Mouse (Mus musculus) intestine, embryonic 16.5 days (tissue): ENCODE data around the gene Ociad1. TPM values are rescaled to one million over a fixed set of nuclear protein-coding genes. Genes with fewer than 3 reads are reported as not detected.
"Not testable (repeated sequence)": the region's sequence is repeated elsewhere in the genome, so short reads cannot be mapped to it uniquely, and the experiment has no call there.

Source experiments
- ATAC-seq: fragments of 200-750 bp; cut with Nextera tagmentation; 2 replicates; pipeline ENCODE4 v1.8.0; 2017; ENCODE audit warnings: moderate TSS enrichment, moderate library complexity
- H3K27ac ChIP-seq: fragments of 300-500 bp; sonication (generic); 2 replicates; pipeline ENCODE4 v1.5.1; 2014; ENCODE audit warnings: mild to moderate bottlenecking, low read length
- H3K27me3 ChIP-seq: fragments of 300-500 bp; sonication (generic); replicated peaks from 2 replicates; pipeline ENCODE4 v1.6.1; 2014; ENCODE audit warnings: low read length, control low read depth, mixed read lengths; ENCODE audit not compliant: control insufficient read depth, insufficient read depth
- H3K36me3 ChIP-seq: fragments of 300-500 bp; sonication (generic); 2 replicates; pipeline ENCODE4 v1.6.1; 2014; ENCODE audit warnings: low read length, control low read depth; ENCODE audit not compliant: control insufficient read depth, insufficient read depth
- H3K4me1 ChIP-seq: fragments of 300-500 bp; sonication (generic); 2 replicates; pipeline ENCODE4 v1.6.1; 2014; ENCODE audit warnings: low read length, control low read depth, mixed read lengths; ENCODE audit not compliant: control insufficient read depth, insufficient read depth
- H3K4me2 ChIP-seq: fragments of 300-500 bp; sonication (generic); 2 replicates; pipeline ENCODE4 v1.6.1; 2014; ENCODE audit warnings: low read depth, low read length, control low read depth
- H3K4me3 ChIP-seq: fragments of 300-500 bp; sonication (generic); 2 replicates; pipeline ENCODE4 v1.5.1; 2014; ENCODE audit warnings: mild to moderate bottlenecking, low read length
- H3K9ac ChIP-seq: fragments of 300-500 bp; sonication (generic); 2 replicates; pipeline ENCODE4 v1.6.1; 2014; ENCODE audit warnings: low read depth, low read length
- H3K9me3 ChIP-seq: fragments of 300-500 bp; sonication (generic); 2 replicates; pipeline ENCODE4 v1.6.1; 2016; ENCODE audit warnings: low read length, control low read depth; ENCODE audit not compliant: control insufficient read depth
- WGBS: fragments of 180-500 bp; shearing (Covaris S2); extraction: QIAGEN DNeasy Blood & Tissue Kit; methylation state at CpG from one replicate; pipeline ENCODE4 v1.1.7; 2014; 5-methylcytosine and 5-hydroxymethylcytosine counted together
- polyA plus RNA-seq: library from polyadenylated mRNA; unstranded; fragments of >200 nt; fragmentation: Nextera tagmentation; extraction: Ambion mirVana; gene quantifications from 2 replicates; pipeline ENCODE4 v1.2.1, GENCODE M21; 2015

The Ociad1 gene
- polyA plus RNA-seq, 1 experiment from 2014 or later: 270 TPM

DNA sequence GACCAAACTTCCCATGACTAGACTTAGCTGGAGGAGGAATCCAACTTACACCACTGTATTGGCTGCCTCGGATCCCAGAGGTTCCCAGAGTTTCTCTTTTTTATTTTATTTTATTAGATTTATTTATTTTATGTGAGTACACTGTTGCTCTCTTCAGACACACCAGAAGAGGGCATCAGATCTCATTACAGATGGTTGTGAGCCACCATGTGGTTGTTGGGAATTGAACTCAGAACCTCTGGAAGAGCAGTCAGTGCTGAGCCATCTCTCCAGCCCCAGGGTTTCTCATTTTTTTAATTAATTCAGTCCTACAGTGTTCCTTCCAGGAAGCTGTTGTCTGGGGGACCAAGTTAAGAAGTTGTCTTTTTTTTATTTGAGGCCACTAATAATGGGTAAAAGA lies 30.1 kb downstream of the Ociad1 start:
- WGBS: 92% methylated on average over 1 of the region's 1 CpGs
- ATAC-seq, H3K27ac ChIP-seq: not testable (repeated sequence)

DNA sequence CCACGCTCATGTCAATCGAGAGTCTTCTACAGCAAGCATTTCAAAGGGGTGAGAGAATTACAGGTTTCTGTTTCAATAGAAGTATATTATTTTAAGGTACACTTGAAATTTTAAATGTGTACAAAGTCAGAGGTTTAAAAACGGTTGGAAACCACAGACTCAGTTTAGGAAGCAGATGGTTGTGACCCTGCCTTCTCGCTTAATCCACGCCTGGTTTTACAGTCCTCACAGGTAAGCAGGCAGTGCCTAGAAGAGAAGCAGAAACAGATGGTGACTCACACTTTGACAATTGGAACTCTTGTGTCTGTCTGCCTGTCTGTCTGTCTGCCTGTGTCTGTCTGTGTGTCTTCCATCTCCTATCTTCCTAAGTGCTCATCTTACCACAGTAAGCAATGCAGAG lies 31.0 kb downstream of the Ociad1 start:
- ATAC-seq: no peak
- WGBS: 80% methylated on average over 5 of the region's 5 CpGs
- no peaks in the 10 kb centered on the region for H3K36me3 ChIP-seq
- H3K9ac ChIP-seq: no peak overlapping the region
- H3K9me3 ChIP-seq: no peaks in the 10 kb centered on the region
- no peaks in the 10 kb centered on the region; the same call in 1 of the 2 replicates for H3K4me1 ChIP-seq
- H3K4me3 ChIP-seq: no peak overlapping the region
- H3K4me2 ChIP-seq: no peak overlapping the region
- no peak overlapping the region for H3K27ac ChIP-seq
- no peaks in the 10 kb centered on the region for H3K27me3 ChIP-seq

More for the DNA sequence above, 30.1 kb downstream of the Ociad1 start:
- not testable (repeated sequence) for H3K36me3 ChIP-seq, H3K4me1 ChIP-seq, H3K9me3 ChIP-seq, H3K4me2 ChIP-seq, H3K4me3 ChIP-seq, H3K9ac ChIP-seq, H3K27me3 ChIP-seq

- Histone ChIP-seq H3K9ac (no peak overlapping the region), H3K36me3 (no peaks in the 10 kb centered on the region), H3K4me3 (no peak overlapping the region), H3K4me1 (peaks cover 6% of the 10 kb centered on the region; the same call in 1 of the 2 replicates), H3K9me3 (no peaks in the 10 kb centered on the region), H3K4me2 (no peak overlapping the region), H3K27ac (no peak overlapping the region), H3K27me3 (no peaks in the 10 kb centered on the region)
- 66% methylated on average over 8 of the region's 8 CpGs for WGBS
- no peak for ATAC-seq
Measured at GRCm38 (mm10) chr5:73324526-73325170, 32.1 kb downstream of the Ociad1 start.

DNA sequence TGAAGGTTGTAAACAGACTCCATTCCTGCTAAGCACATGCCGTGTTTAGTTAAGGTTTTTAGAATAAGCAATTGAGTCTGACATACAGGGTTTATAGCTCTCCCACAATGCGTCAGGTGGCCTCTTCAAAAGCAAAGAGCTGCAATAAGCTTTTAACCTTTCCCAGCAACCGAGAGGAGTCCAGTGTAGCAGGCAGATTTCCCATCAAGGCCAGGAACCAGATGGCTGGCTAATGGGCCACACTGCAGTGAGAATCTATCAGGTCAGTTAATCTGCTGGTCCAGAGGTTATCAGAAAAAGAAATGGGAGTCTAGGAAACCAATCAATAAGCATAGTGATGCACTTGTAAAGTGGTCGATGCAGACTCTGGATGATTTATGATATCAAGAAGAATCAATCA lies 38.4 kb downstream of the Ociad1 start:
- peak; percentile 47; the same call in 1 of the 2 replicates for ATAC-seq

GRCm38 (mm10) chr5:73336448-73336847 lies 43.9 kb downstream of the Ociad1 start:
- Histone ChIP-seq H3K4me2 (peak overlapping the region; percentile 80), H3K4me3 (peak overlapping the region; percentile 63), H3K9me3 (no peaks in the 10 kb centered on the region), H3K4me1 (peaks cover 19% of the 10 kb centered on the region), H3K9ac (peak overlapping the region; percentile 82; the same call in 1 of the 2 replicates), H3K27me3 (no peaks in the 10 kb centered on the region), H3K27ac (peak overlapping the region; percentile 94), H3K36me3 (no peaks in the 10 kb centered on the region; the same call in 1 of the 2 replicates)
- 46% methylated on average over 5 of the region's 5 CpGs for WGBS
- ATAC-seq: peak; percentile 72

More for the DNA sequence above, 38.4 kb downstream of the Ociad1 start:
- H3K27me3 ChIP-seq: no peaks in the 10 kb centered on the region
- H3K4me3 ChIP-seq: no peak overlapping the region
- no peak overlapping the region for H3K9ac ChIP-seq
- no peak overlapping the region for H3K4me2 ChIP-seq
- H3K9me3 ChIP-seq: no peaks in the 10 kb centered on the region
- peaks cover 21% of the 10 kb centered on the region for H3K4me1 ChIP-seq
- WGBS: 15% methylated on average over 4 of the region's 4 CpGs
- no peak overlapping the region for H3K27ac ChIP-seq
- H3K36me3 ChIP-seq: no peaks in the 10 kb centered on the region; the same call in 1 of the 2 replicates

GRCm38 (mm10) chr5:73337961-73338831 lies 45.6 kb downstream of the Ociad1 start:
- peak overlapping the region; percentile 80 for H3K4me2 ChIP-seq
- H3K4me3 ChIP-seq: peak overlapping the region; percentile 63
- peak overlapping the region; percentile 82 for H3K9ac ChIP-seq
- peak overlapping the region; percentile 94 for H3K27ac ChIP-seq
- peaks cover 18% of the 10 kb centered on the region for H3K4me1 ChIP-seq
- no peaks in the 10 kb centered on the region for H3K36me3 ChIP-seq
- H3K27me3 ChIP-seq: no peaks in the 10 kb centered on the region
- ATAC-seq: peak; percentile 51
- WGBS: 6% methylated on average over 26 of the region's 41 CpGs
- no peaks in the 10 kb centered on the region for H3K9me3 ChIP-seq

DNA sequence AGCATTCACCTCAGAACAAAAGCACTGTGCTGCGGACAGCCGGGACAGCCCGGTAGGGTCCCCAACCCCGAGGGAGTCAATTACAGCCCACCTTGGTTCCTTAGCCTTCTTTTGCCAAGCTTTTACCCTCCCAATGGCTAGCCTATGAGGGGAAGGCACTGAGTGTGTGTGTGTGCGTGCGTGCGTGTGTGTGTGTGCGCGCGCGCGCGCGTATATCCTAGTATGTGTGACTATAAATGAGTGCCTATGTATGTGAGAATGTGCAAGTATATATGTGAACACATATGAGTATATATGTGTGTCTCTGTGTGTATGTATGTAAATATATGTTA lies 46.2 kb downstream of the Ociad1 start:
- WGBS: 52% methylated on average over 14 of the region's 14 CpGs
- peak overlapping the region; percentile 80 for H3K4me2 ChIP-seq
- H3K27ac ChIP-seq: peak overlapping the region; percentile 94
- no peaks in the 10 kb centered on the region for H3K36me3 ChIP-seq
- no peaks in the 10 kb centered on the region for H3K27me3 ChIP-seq
- H3K4me1 ChIP-seq: peaks cover 18% of the 10 kb centered on the region
- ATAC-seq: peak; percentile 10; the same call in 1 of the 2 replicates
- H3K4me3 ChIP-seq: peak overlapping the region; percentile 63
- no peaks in the 10 kb centered on the region for H3K9me3 ChIP-seq
- H3K9ac ChIP-seq: peak overlapping the region; percentile 82

DNA sequence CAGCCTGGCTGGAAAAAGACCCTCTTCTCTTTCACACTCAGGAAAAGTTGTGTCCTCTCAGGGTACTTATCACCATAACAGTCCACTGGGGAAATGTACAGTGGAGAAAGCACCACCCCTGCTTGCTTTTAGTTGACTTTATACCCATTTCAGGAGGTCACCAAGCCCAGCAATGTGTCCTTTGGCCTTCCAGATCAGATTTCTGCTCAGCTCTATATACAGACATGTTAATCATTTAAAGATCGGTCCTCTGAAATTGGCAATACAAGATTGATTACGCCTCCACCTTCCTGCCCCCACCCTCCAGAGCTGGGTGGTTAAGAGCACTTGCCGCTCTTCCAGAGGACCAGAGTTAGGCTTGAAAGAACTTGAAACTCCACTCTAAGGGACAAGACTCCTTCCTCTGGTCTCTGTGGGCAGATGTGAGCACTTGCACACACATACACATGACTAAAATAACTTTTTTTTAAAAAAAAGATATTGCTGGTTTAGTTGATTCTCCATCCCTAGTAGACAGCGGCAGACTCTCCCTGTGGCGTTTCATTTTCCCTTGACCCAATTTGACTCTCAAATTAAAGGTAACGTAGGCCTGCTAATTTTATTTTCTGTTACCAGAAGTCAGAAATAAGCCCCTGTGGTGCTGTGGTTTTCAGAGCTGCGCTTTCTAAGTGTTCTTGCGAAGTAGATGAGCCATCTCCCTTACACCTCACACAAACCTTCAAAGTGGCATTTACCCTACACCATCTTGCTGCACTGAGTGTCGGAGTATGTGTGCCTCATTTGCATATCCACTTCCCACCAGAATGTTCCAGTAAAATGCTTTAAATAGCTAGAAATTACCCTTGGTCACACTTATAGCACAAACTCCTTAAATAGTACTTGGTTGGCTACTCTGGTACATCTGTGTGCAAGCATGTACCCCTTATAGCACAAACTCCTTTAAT lies 47.5 kb downstream of the Ociad1 start:
- Histone ChIP-seq H3K36me3 (no peaks in the 10 kb centered on the region), H3K9ac (no peak overlapping the region), H3K4me2 (no peak overlapping the region), H3K4me3 (no peak overlapping the region), H3K27ac (peak overlapping the region; percentile 46), H3K27me3 (no peaks in the 10 kb centered on the region), H3K4me1 (peaks cover 14% of the 10 kb centered on the region), H3K9me3 (no peaks in the 10 kb centered on the region)
- peak; percentile 7; the same call in 1 of the 2 replicates for ATAC-seq
- whole genome bisulfite sequencing: 78% methylated on average over 9 of the region's 9 CpGs
